Mouse (Mus musculus) embryonic facial prominence, embryonic 14.5 days (tissue): ENCODE measurements around the gene Ntpcr. TPM values are rescaled to one million over a fixed set of nuclear protein-coding genes. Genes with fewer than 3 reads are reported as not detected.
A peak's percentile ranks its signal among the peaks of the same experiment; 100 is the strongest.

Experiments
- ATAC-seq: fragments of 200-750 bp; cut with Nextera tagmentation; 2 replicates; pipeline ENCODE4 v1.8.0; 2017; ENCODE audit warnings: low read depth, moderate number of reproducible peaks, moderate TSS enrichment
- DNase-seq: peaks from one replicate; pipeline ENCODE4 v3.0.0-alpha.2; 2015; ENCODE audit warnings: low spot score
- H3K27ac ChIP-seq: fragments of 300-500 bp; sonication (generic); replicated peaks from 2 replicates; pipeline ENCODE4 v1.5.1; 2014; ENCODE audit warnings: low read depth, mild to moderate bottlenecking, low read length, moderate library complexity
- H3K27me3 ChIP-seq: fragments of 300-500 bp; sonication (generic); replicated peaks from 2 replicates; pipeline ENCODE4 v1.6.1; 2014; ENCODE audit warnings: low read length; ENCODE audit not compliant: control insufficient read depth, insufficient read depth
- H3K36me3 ChIP-seq: fragments of 300-500 bp; sonication (generic); 2 replicates; pipeline ENCODE4 v1.6.1; 2014; ENCODE audit warnings: low read length, mixed read lengths; ENCODE audit not compliant: control insufficient read depth, insufficient read depth
- H3K4me1 ChIP-seq: fragments of 300-500 bp; sonication (generic); 2 replicates; pipeline ENCODE4 v1.6.1; 2014; ENCODE audit warnings: antibody characterized with exemption, low read length; ENCODE audit not compliant: control insufficient read depth, insufficient read depth
- H3K4me2 ChIP-seq: fragments of 300-500 bp; sonication (generic); 2 replicates; pipeline ENCODE4 v1.6.1; 2014; ENCODE audit warnings: low read depth, mild to moderate bottlenecking, low read length, moderate library complexity, mixed read lengths
- H3K4me3 ChIP-seq: fragments of 300-500 bp; sonication (generic); 2 replicates; pipeline ENCODE4 v1.5.1; 2014; ENCODE audit warnings: low read depth, mild to moderate bottlenecking, low read length
- H3K9ac ChIP-seq: fragments of 300-500 bp; sonication (generic); 2 replicates; pipeline ENCODE4 v1.6.1; 2014; ENCODE audit warnings: low read depth, mild to moderate bottlenecking, low read length, moderate library complexity, mixed read lengths
- H3K9me3 ChIP-seq: fragments of 300-500 bp; sonication (generic); 2 replicates; pipeline ENCODE4 v1.6.1; 2016; ENCODE audit warnings: low read length; ENCODE audit not compliant: control insufficient read depth
- WGBS: fragments of 180-500 bp; shearing (Covaris S2); extraction: QIAGEN DNeasy Blood & Tissue Kit; methylation state at CpG from one replicate; pipeline ENCODE4 v1.1.7; 2014; 5-methylcytosine and 5-hydroxymethylcytosine counted together
- polyA plus RNA-seq: library from polyadenylated mRNA; unstranded; fragments of >200 nt; fragmentation: Nextera tagmentation; extraction: Ambion mirVana; gene quantifications from 2 replicates; pipeline ENCODE4 v1.2.1, GENCODE M21; 2014

Gene Ntpcr
- polyA plus RNA-seq, 1 experiment from 2014 or later: 39.5 TPM

GRCm38 (mm10) chr8:125750846-125751245 is 21.1 kb downstream of the Ntpcr start:
- no peaks in the 10 kb centered on the region for H3K27me3 ChIP-seq
- no peak overlapping the region for H3K4me2 ChIP-seq
- peaks cover 4% of the 10 kb centered on the region; the same call in 1 of the 2 replicates for H3K4me1 ChIP-seq
- no peak overlapping the region for H3K4me3 ChIP-seq
- peak; percentile 74 for DNase-seq
- 35% methylated on average over 8 of the region's 8 CpGs for WGBS
- no peaks in the 10 kb centered on the region for H3K36me3 ChIP-seq
- no peaks in the 10 kb centered on the region for H3K9me3 ChIP-seq
- no peak for ATAC-seq
- no peak overlapping the region for H3K9ac ChIP-seq
- H3K27ac ChIP-seq: no peak overlapping the region

GRCm38 (mm10) chr8:125755896-125756295 is 26.1 kb downstream of the Ntpcr start:
- DNase-seq (no peak), ATAC-seq (no peak)
- Histone ChIP-seq H3K36me3 (no peaks in the 10 kb centered on the region), H3K9me3 (no peaks in the 10 kb centered on the region), H3K4me2 (no peak overlapping the region), H3K4me1 (peaks cover 14% of the 10 kb centered on the region), H3K9ac (no peak overlapping the region), H3K4me3 (no peak overlapping the region), H3K27ac (no peak overlapping the region), H3K27me3 (no peaks in the 10 kb centered on the region)
- WGBS: 75% methylated on average over 7 of the region's 8 CpGs

GRCm38 (mm10) chr8:125756391-125757105 is 26.8 kb downstream of the Ntpcr start:
- Histone ChIP-seq H3K9me3 (no peaks in the 10 kb centered on the region), H3K4me2 (no peak overlapping the region), H3K9ac (peak overlapping the region; percentile 25; the same call in 1 of the 2 replicates), H3K4me1 (peaks cover 14% of the 10 kb centered on the region), H3K36me3 (no peaks in the 10 kb centered on the region), H3K27me3 (no peaks in the 10 kb centered on the region), H3K4me3 (no peak overlapping the region), H3K27ac (no peak overlapping the region)
- no peak for ATAC-seq
- WGBS: 42% methylated on average over 9 of the region's 9 CpGs
- no peak for DNase-seq

- DNase-seq (no peak), ATAC-seq (no peak)
- Histone ChIP-seq H3K36me3 (no peaks in the 10 kb centered on the region), H3K9ac (no peak overlapping the region), H3K9me3 (no peaks in the 10 kb centered on the region), H3K27me3 (no peaks in the 10 kb centered on the region), H3K4me3 (no peak overlapping the region), H3K4me2 (no peak overlapping the region), H3K27ac (no peak overlapping the region), H3K4me1 (peaks cover 14% of the 10 kb centered on the region)
- 53% methylated on average over 1 of the region's 1 CpGs for WGBS
Observed at GRCm38 (mm10) chr8:125757106-125757496, 27.3 kb downstream of the Ntpcr start.

GRCm38 (mm10) chr8:125759022-125759421 is 29.3 kb downstream of the Ntpcr start:
- H3K4me1 ChIP-seq: peaks cover 14% of the 10 kb centered on the region
- H3K36me3 ChIP-seq: no peaks in the 10 kb centered on the region
- ATAC-seq (no peak), DNase-seq (no peak)
- H3K4me2 ChIP-seq: no peak overlapping the region
- no peak overlapping the region for H3K4me3 ChIP-seq
- H3K9ac ChIP-seq: no peak overlapping the region
- no peaks in the 10 kb centered on the region for H3K27me3 ChIP-seq
- no peak overlapping the region for H3K27ac ChIP-seq
- WGBS: 52% methylated on average over 10 of the region's 10 CpGs
- no peaks in the 10 kb centered on the region for H3K9me3 ChIP-seq

GRCm38 (mm10) chr8:125763066-125763786 is 33.5 kb downstream of the Ntpcr start:
- 94% methylated on average over 16 of the region's 16 CpGs for WGBS
- Histone ChIP-seq H3K9me3 (no peaks in the 10 kb centered on the region), H3K36me3 (no peaks in the 10 kb centered on the region), H3K4me2 (no peak overlapping the region), H3K9ac (no peak overlapping the region), H3K27ac (no peak overlapping the region), H3K4me3 (no peak overlapping the region), H3K4me1 (no peaks in the 10 kb centered on the region), H3K27me3 (no peaks in the 10 kb centered on the region)
- DNase-seq (no peak), ATAC-seq (no peak)

GRCm38 (mm10) chr8:125768079-125768478 is 38.3 kb downstream of the Ntpcr start:
- no peaks in the 10 kb centered on the region for H3K9me3 ChIP-seq
- no peak overlapping the region for H3K4me3 ChIP-seq
- ATAC-seq (peak; percentile 71; the same call in 1 of the 2 replicates), DNase-seq (peak; percentile 63)
- no peaks in the 10 kb centered on the region for H3K36me3 ChIP-seq
- H3K4me1 ChIP-seq: no peaks in the 10 kb centered on the region
- WGBS: 79% methylated on average over 10 of the region's 10 CpGs
- no peak overlapping the region for H3K27ac ChIP-seq
- no peak overlapping the region for H3K9ac ChIP-seq
- no peaks in the 10 kb centered on the region for H3K27me3 ChIP-seq
- H3K4me2 ChIP-seq: no peak overlapping the region

GRCm38 (mm10) chr8:125772300-125772699 is 42.5 kb downstream of the Ntpcr start:
- H3K9me3 ChIP-seq: no peaks in the 10 kb centered on the region
- H3K4me1 ChIP-seq: no peaks in the 10 kb centered on the region
- H3K27ac ChIP-seq: no peak overlapping the region
- ATAC-seq: no peak
- DNase-seq: no peak
- 46% methylated on average over 2 of the region's 2 CpGs for WGBS
- no peaks in the 10 kb centered on the region for H3K27me3 ChIP-seq
- no peak overlapping the region for H3K4me3 ChIP-seq
- no peak overlapping the region for H3K4me2 ChIP-seq
- H3K36me3 ChIP-seq: no peaks in the 10 kb centered on the region
- no peak overlapping the region for H3K9ac ChIP-seq
